In the genomic region with DNA sequence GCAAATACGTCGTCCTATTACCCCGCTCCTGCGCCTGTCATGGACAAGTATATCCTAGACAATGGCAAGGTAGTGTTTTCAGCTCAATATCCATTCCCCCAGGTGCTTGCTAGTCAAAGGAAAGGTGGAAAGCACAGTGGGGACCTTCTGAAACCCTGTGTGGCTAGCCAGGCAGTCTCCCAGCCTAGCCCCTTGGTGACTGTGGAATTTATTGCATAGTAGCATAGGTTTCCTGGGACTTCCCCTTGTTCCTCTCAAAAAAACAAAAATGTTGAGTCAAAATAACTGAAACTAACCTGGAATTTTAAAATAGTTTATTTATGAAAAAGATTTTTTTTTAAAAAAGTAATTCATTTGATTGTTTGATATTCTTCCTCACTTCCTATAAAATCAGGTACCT, we compare ENCODE assay signal across 21 mouse cellular contexts. TPM values are rescaled to one million over a fixed set of nuclear protein-coding genes. Genes with fewer than 3 reads are reported as not detected.
DNase-seq lines count a peak whose midpoint lies in the region; ATAC-seq and TF ChIP-seq lines count a peak whose summit lies in the region.
"Had no signal": no experiment of that assay in that cellular context is flagged by ENCODE, and none has a peak within 500 bp of the region (broad histone marks: within the 10 kb centered on the region; RNA-seq: fewer than 3 reads in every experiment).

No protein-coding gene starts in this region.

- 92% methylated on average over 4 of the region's 4 CpGs for WGBS in midbrain, embryonic 11.5 days
- WGBS in midbrain, embryonic 13.5 days: 98% methylated on average over 4 of the region's 4 CpGs

- no peak overlapping the region for H3K4me3 ChIP-seq in midbrain, embryonic 11.5 days (ENCODE audit: low read depth, low read length)
- no peak overlapping the region for H3K4me3 ChIP-seq in midbrain, embryonic 13.5 days (replicated peaks)
- H3K4me3 ChIP-seq in CH12.LX (replicated peaks in 1 of 3; ENCODE audit: low read depth in 2 of 3, low read length in 2 of 3, poor library complexity in 1 of 3): no peak overlapping the region

- no peak overlapping the region for H3K4me2 ChIP-seq in midbrain, embryonic 11.5 days
- H3K4me2 ChIP-seq in midbrain, embryonic 13.5 days (replicated peaks): no peak overlapping the region
- H3K4me2 ChIP-seq in CH12.LX (ENCODE audit: insufficient read depth, low read depth, poor library complexity, severe bottlenecking): peak overlapping the region; percentile 69

- no peak; the same call in 1 of the 2 replicates for TF ChIP-seq POLR2A in CH12.LX (IDR thresholded peaks at IDR 0.05; ENCODE audit: low read depth, low read length)

- no peaks in the 10 kb centered on the region for H3K9me3 ChIP-seq in midbrain, embryonic 11.5 days (ENCODE audit: control insufficient read depth, low read length)
- H3K9me3 ChIP-seq in midbrain, embryonic 13.5 days: no peaks in the 10 kb centered on the region
- no peaks in the 10 kb centered on the region for H3K9me3 ChIP-seq in CH12.LX (replicated peaks; ENCODE audit: low read length)

- in situ Hi-C loops in CH12.LX (cut with MboI; ENCODE audit: low pct_ligation_motif_present, low pct_unique_long_range_greater_than_20kb, low sequenced_read_pairs): no loop called here

- no peak; the same call in 1 of the 2 replicates for TF ChIP-seq RAD21 in CH12.LX (IDR thresholded peaks at IDR 0.05; ENCODE audit: low read depth, low read length)

- peak; percentile 73 for TF ChIP-seq EP300 in CH12.LX (IDR thresholded peaks at IDR 0.05; ENCODE audit: low read length)

- peaks cover 8% of the 10 kb centered on the region for H3K79me2 ChIP-seq in CH12.LX (replicated peaks; ENCODE audit: control insufficient read depth, extremely low read depth, insufficient read depth, poor library complexity, severe bottlenecking)

- H3K9ac ChIP-seq in midbrain, embryonic 11.5 days (ENCODE audit: low read length): no peak overlapping the region
- no peak overlapping the region for H3K9ac ChIP-seq in midbrain, embryonic 13.5 days (replicated peaks)
- no peak overlapping the region for H3K9ac ChIP-seq in CH12.LX (ENCODE audit: insufficient read depth, low read depth)

- no peak for TF ChIP-seq CTCF in CH12.LX (conservative IDR thresholded peaks at IDR 0.05 in 1 of 2, IDR thresholded peaks at IDR 0.05 in 1 of 2; ENCODE audit: low read depth in 2 of 2, low read length in 2 of 2)

- H3K36me3 ChIP-seq in midbrain, embryonic 11.5 days (ENCODE audit: control insufficient read depth, insufficient read depth, low read length): no peaks in the 10 kb centered on the region
- H3K36me3 ChIP-seq in midbrain, embryonic 13.5 days: peaks cover 23% of the 10 kb centered on the region
- H3K36me3 ChIP-seq in CH12.LX (replicated peaks in 1 of 2; ENCODE audit: control insufficient read depth in 1 of 2, insufficient read depth in 1 of 2, low read length in 1 of 2): peaks cover 23 to 56% of the 10 kb centered on the region in 2 experiments
- H3K36me3 ChIP-seq: G1E had no signal

- peak; percentile 39 for DNase-seq in midbrain, embryonic 11.5 days (ENCODE audit: low spot score, missing footprints)
- DNase-seq in CH12.LX (ENCODE audit: extremely low read depth): no peak
- no peak for DNase-seq in adrenal gland, adult 8-10 months
- DNase-seq: adrenal gland, adult 2 months; adrenal gland, postnatal 10 days; adrenal gland, postnatal 14 days; adrenal gland, postnatal 25 days; adrenal gland, postnatal 36 days; B cell, adult 2 months; cerebellum, adult 11 months; cerebellum, adult 11-12 months; cerebellum, adult 18-20 months; cerebellum, adult 2 months; cerebellum, adult 8-10 months had no signal

- ATAC-seq in midbrain, embryonic 11.5 days (ENCODE audit: low FRiP score): no peak
- ATAC-seq in midbrain, embryonic 13.5 days: no peak
- ATAC-seq: activated CD4-positive, CD25-positive, alpha-beta regulatory T cell, adult 4 months; CD4-positive, CD25-positive, alpha-beta regulatory T cell, adult 4 months; Patski had no signal

- H3K4me1 ChIP-seq in midbrain, embryonic 11.5 days (ENCODE audit: control insufficient read depth, insufficient read depth, low read length): peaks cover 7% of the 10 kb centered on the region
- H3K4me1 ChIP-seq in midbrain, embryonic 13.5 days (replicated peaks): peaks cover 15% of the 10 kb centered on the region
- H3K4me1 ChIP-seq in CH12.LX (ENCODE audit: control insufficient read depth in 1 of 2, insufficient read depth in 2 of 2): peaks cover 56 to 75% of the 10 kb centered on the region in 2 experiments

- no peak overlapping the region for H3K27ac ChIP-seq in midbrain, embryonic 11.5 days (ENCODE audit: low read depth, low read length)
- no peak overlapping the region for H3K27ac ChIP-seq in midbrain, embryonic 13.5 days
- peak overlapping the region; percentile 70; the same call in 1 of the 2 replicates for H3K27ac ChIP-seq in CH12.LX (ENCODE audit: insufficient read depth, low read depth)

- peaks cover 9% of the 10 kb centered on the region for H3K27me3 ChIP-seq in midbrain, embryonic 11.5 days (ENCODE audit: control insufficient read depth, insufficient read depth, low read length)
- peaks cover 6% of the 10 kb centered on the region; the same call in 1 of the 2 replicates for H3K27me3 ChIP-seq in midbrain, embryonic 13.5 days
- H3K27me3 ChIP-seq in CH12.LX (replicated peaks): no peaks in the 10 kb centered on the region
- H3K27me3 ChIP-seq: Patski had no signal

- dilution Hi-C loops in CH12.LX (cut with MboI; ENCODE audit: extremely low pct_ligation_motif_present, extremely low pct_unique_long_range_greater_than_20kb, low sequenced_read_pairs): no loop called here

TF ChIP-seq in CH12.LX, 34 proteins besides CTCF, POLR2A, EP300 and RAD21:
- TF ChIP-seq BHLHE40 (IDR thresholded peaks at IDR 0.05; ENCODE audit: low read depth, low read length): peak; percentile 41; the same call in 1 of the 2 replicates
- TF ChIP-seq ZNF384 (IDR thresholded peaks at IDR 0.05; ENCODE audit: low read depth, low read length): peak; percentile 83
- 0 out of 2 replicates have a peak, but pooled peaks have one; percentile 3 for TF ChIP-seq MAFK (IDR thresholded peaks at IDR 0.05; ENCODE audit: insufficient replicate concordance, low read length)
- peak; percentile 6; the same call in 1 of the 2 replicates for TF ChIP-seq SMC3 (IDR thresholded peaks at IDR 0.05; ENCODE audit: low read depth, low read length)
- peak; percentile 69; the same call in 1 of the 2 replicates for TF ChIP-seq MEF2A (IDR thresholded peaks at IDR 0.05; ENCODE audit: borderline replicate concordance, low read depth, low read length)
- TF ChIP-seq CHD2 (IDR thresholded peaks at IDR 0.05; ENCODE audit: low read length): peak; percentile 36; the same call in 1 of the 2 replicates
- no peak for TF ChIP-seq NRF1 (IDR thresholded peaks at IDR 0.05; ENCODE audit: low read depth, low read length)
- TF ChIP-seq IRF4 (IDR thresholded peaks at IDR 0.05; ENCODE audit: low read depth, low read length): peak; percentile 79
- TF ChIP-seq TCF12 (IDR thresholded peaks at IDR 0.05; ENCODE audit: low read depth, low read length): peak; percentile 74
- peak; percentile 64 for TF ChIP-seq ETS1 (conservative IDR thresholded peaks at IDR 0.05; ENCODE audit: low read depth, low read length)
- 0 out of 2 replicates have a peak, but pooled peaks have one; percentile 28 for TF ChIP-seq SIN3A (IDR thresholded peaks at IDR 0.05; ENCODE audit: low read length)
- no peak for TF ChIP-seq ELF1 (IDR thresholded peaks at IDR 0.05; ENCODE audit: low read depth, low read length)
- no peak for TF ChIP-seq NELFE (IDR thresholded peaks at IDR 0.05; ENCODE audit: low read depth, low read length)

RNA-seq across cellular contexts. Expression of gene Bend5, which starts 33.8 kb away (rescaled TPM):
- 35.4 and 39.9 TPM in 2 replicates for polyA plus RNA-seq in midbrain, embryonic 11.5 days (2014; fragmentation: Nextera tagmentation; extraction: Ambion mirVana)
- 71.3 and 71.6 TPM in 2 replicates for polyA plus RNA-seq in midbrain, embryonic 13.5 days (2015; fragmentation: Nextera tagmentation; extraction: Ambion mirVana)
- total RNA-seq in CH12.LX (2012; rRNA removed): 21.8 and 27.1 TPM in 2 replicates
- 14.8 and 15.6 TPM in 2 replicates for total RNA-seq in CH12.LX (2014; rRNA removed)
- polyA plus RNA-seq in CH12.LX (2012; ENCODE audit: insufficient read length, low read depth): 19.3 and 25.9 TPM in 2 replicates
- total RNA-seq in adrenal gland, adult 8-10 months (2022): 10 to 100 TPM; 11.1 to 21.5 (median 14.1) TPM
- total RNA-seq: G1E, MEL had no signal
- polyA plus RNA-seq: C2C12, G1E had no signal
